Mouse (Mus musculus): ENCODE data around the gene Aldh1a1. TPM values are rescaled to one million over a fixed set of nuclear protein-coding genes. Genes with fewer than 3 reads are reported as not detected.
"Not testable (repeated sequence)": the region's sequence is repeated elsewhere in the genome, so short reads cannot be mapped to it uniquely, and the experiment has no call there.

Gene Aldh1a1
- polyA plus RNA-seq, 1 experiment from 2014 or later = 2.3 TPM

GRCm38 (mm10) chr19:20513688-20514361, 21.3 kb downstream of the Aldh1a1 start:
- no peaks in the 10 kb centered on the region for H3K27me3 ChIP-seq (replicated peaks)
- no peaks in the 10 kb centered on the region for H3K36me3 ChIP-seq
- no peaks in the 10 kb centered on the region for H3K4me1 ChIP-seq (replicated peaks)
- H3K4me3 ChIP-seq = no peak overlapping the region
- 68% methylated on average over 6 of the region's 6 CpGs for WGBS
- no peaks in the 10 kb centered on the region for H3K9me3 ChIP-seq (replicated peaks)
- no peak for ATAC-seq (ENCODE audit: insufficient number of reproducible peaks, low FRiP score)
- no peak overlapping the region for H3K4me2 ChIP-seq
- no peak overlapping the region for H3K27ac ChIP-seq (ENCODE audit: poor library complexity, severe bottlenecking)
- H3K9ac ChIP-seq = no peak overlapping the region

GRCm38 (mm10) chr19:20516481-20516880, 24.0 kb downstream of the Aldh1a1 start:
- Histone ChIP-seq H3K27ac (ENCODE audit: poor library complexity, severe bottlenecking) (no peak overlapping the region), H3K9ac (no peak overlapping the region), H3K4me1 (replicated peaks) (no peaks in the 10 kb centered on the region), H3K4me2 (no peak overlapping the region), H3K36me3 (no peaks in the 10 kb centered on the region), H3K9me3 (replicated peaks) (no peaks in the 10 kb centered on the region), H3K4me3 (no peak overlapping the region), H3K27me3 (replicated peaks) (no peaks in the 10 kb centered on the region)
- WGBS = 87% methylated on average over 3 of the region's 3 CpGs
- no peak for ATAC-seq (ENCODE audit: insufficient number of reproducible peaks, low FRiP score)

- H3K9me3 ChIP-seq (replicated peaks); H3K27me3 ChIP-seq (replicated peaks); H3K9ac ChIP-seq; H3K4me1 ChIP-seq (replicated peaks); H3K4me2 ChIP-seq; H3K36me3 ChIP-seq; H3K27ac ChIP-seq (ENCODE audit: poor library complexity, severe bottlenecking); ATAC-seq (ENCODE audit: insufficient number of reproducible peaks, low FRiP score); H3K4me3 ChIP-seq: not testable (repeated sequence)
- 79% methylated on average over 11 of the region's 11 CpGs for WGBS
Observed at GRCm38 (mm10) chr19:20529156-20529555, 36.6 kb downstream of the Aldh1a1 start.

- ATAC-seq (ENCODE audit: insufficient number of reproducible peaks, low FRiP score) = no peak
- 80% methylated on average over 1 of the region's 1 CpGs for WGBS
- H3K4me1 ChIP-seq (replicated peaks) = peaks cover 4% of the 10 kb centered on the region; the same call in 1 of the 2 replicates
- H3K4me2 ChIP-seq = no peak overlapping the region
- no peak overlapping the region for H3K27ac ChIP-seq (ENCODE audit: poor library complexity, severe bottlenecking)
- H3K9me3 ChIP-seq (replicated peaks) = no peaks in the 10 kb centered on the region
- H3K9ac ChIP-seq = no peak overlapping the region
- no peak overlapping the region for H3K4me3 ChIP-seq
- no peaks in the 10 kb centered on the region for H3K27me3 ChIP-seq (replicated peaks)
- H3K36me3 ChIP-seq = no peaks in the 10 kb centered on the region
Observed at GRCm38 (mm10) chr19:20529921-20530696, 37.6 kb downstream of the Aldh1a1 start.

GRCm38 (mm10) chr19:20536538-20536937, 44.0 kb downstream of the Aldh1a1 start:
- Histone ChIP-seq H3K9me3 (replicated peaks) (no peaks in the 10 kb centered on the region), H3K9ac (no peak overlapping the region), H3K27ac (ENCODE audit: poor library complexity, severe bottlenecking) (no peak overlapping the region), H3K4me1 (replicated peaks) (no peaks in the 10 kb centered on the region), H3K4me3 (no peak overlapping the region), H3K4me2 (no peak overlapping the region), H3K27me3 (replicated peaks) (no peaks in the 10 kb centered on the region), H3K36me3 (no peaks in the 10 kb centered on the region)
- WGBS = 48% methylated on average over 7 of the region's 7 CpGs
- ATAC-seq (ENCODE audit: insufficient number of reproducible peaks, low FRiP score) = no peak

GRCm38 (mm10) chr19:20541044-20541443, 48.5 kb downstream of the Aldh1a1 start:
- Histone ChIP-seq H3K27me3 (replicated peaks) (no peaks in the 10 kb centered on the region), H3K9ac (no peak overlapping the region), H3K4me1 (replicated peaks) (no peaks in the 10 kb centered on the region), H3K36me3 (no peaks in the 10 kb centered on the region), H3K27ac (ENCODE audit: poor library complexity, severe bottlenecking) (no peak overlapping the region), H3K4me3 (no peak overlapping the region), H3K4me2 (no peak overlapping the region), H3K9me3 (replicated peaks) (no peaks in the 10 kb centered on the region)
- ATAC-seq (ENCODE audit: insufficient number of reproducible peaks, low FRiP score) = no peak
- 72% methylated on average over 4 of the region's 4 CpGs for WGBS

GRCm38 (mm10) chr19:20541924-20542323, 49.4 kb downstream of the Aldh1a1 start:
- no peak overlapping the region for H3K4me3 ChIP-seq
- ATAC-seq (ENCODE audit: insufficient number of reproducible peaks, low FRiP score) = no peak
- 73% methylated on average over 1 of the region's 1 CpGs for WGBS
- H3K4me2 ChIP-seq = no peak overlapping the region
- H3K9ac ChIP-seq = no peak overlapping the region
- no peaks in the 10 kb centered on the region for H3K4me1 ChIP-seq (replicated peaks)
- no peaks in the 10 kb centered on the region for H3K9me3 ChIP-seq (replicated peaks)
- no peaks in the 10 kb centered on the region for H3K36me3 ChIP-seq
- no peaks in the 10 kb centered on the region for H3K27me3 ChIP-seq (replicated peaks)
- no peak overlapping the region for H3K27ac ChIP-seq (ENCODE audit: poor library complexity, severe bottlenecking)

- ATAC-seq (ENCODE audit: insufficient number of reproducible peaks, low FRiP score) = no peak
- no peak overlapping the region for H3K27ac ChIP-seq (ENCODE audit: poor library complexity, severe bottlenecking)
- no peaks in the 10 kb centered on the region for H3K9me3 ChIP-seq (replicated peaks)
- H3K36me3 ChIP-seq = no peaks in the 10 kb centered on the region
- H3K9ac ChIP-seq = no peak overlapping the region
- no peaks in the 10 kb centered on the region for H3K27me3 ChIP-seq (replicated peaks)
- WGBS = 48% methylated on average over 1 of the region's 1 CpGs
- H3K4me2 ChIP-seq = no peak overlapping the region
- no peak overlapping the region for H3K4me3 ChIP-seq
- no peaks in the 10 kb centered on the region for H3K4me1 ChIP-seq (replicated peaks)
Observed at GRCm38 (mm10) chr19:20543816-20544215, 51.3 kb downstream of the Aldh1a1 start.

- no peak overlapping the region for H3K4me2 ChIP-seq
- no peak overlapping the region for H3K9ac ChIP-seq
- ATAC-seq (ENCODE audit: insufficient number of reproducible peaks, low FRiP score) = no peak
- H3K27ac ChIP-seq (ENCODE audit: poor library complexity, severe bottlenecking) = no peak overlapping the region
- WGBS = 88% methylated on average over 1 of the region's 1 CpGs
- H3K4me1 ChIP-seq (replicated peaks) = no peaks in the 10 kb centered on the region
- no peak overlapping the region for H3K4me3 ChIP-seq
- no peaks in the 10 kb centered on the region for H3K36me3 ChIP-seq
- no peaks in the 10 kb centered on the region for H3K27me3 ChIP-seq (replicated peaks)
- H3K9me3 ChIP-seq (replicated peaks) = no peaks in the 10 kb centered on the region
Observed at GRCm38 (mm10) chr19:20544941-20545340, 52.4 kb downstream of the Aldh1a1 start.

GRCm38 (mm10) chr19:20547025-20547424, 54.5 kb downstream of the Aldh1a1 start:
- 74% methylated on average over 3 of the region's 3 CpGs for WGBS

GRCm38 (mm10) chr19:20549409-20549808, 56.9 kb downstream of the Aldh1a1 start:
- Histone ChIP-seq H3K9ac (no peak overlapping the region), H3K9me3 (replicated peaks) (no peaks in the 10 kb centered on the region), H3K27ac (ENCODE audit: poor library complexity, severe bottlenecking) (no peak overlapping the region), H3K4me1 (replicated peaks) (no peaks in the 10 kb centered on the region), H3K4me3 (no peak overlapping the region), H3K4me2 (no peak overlapping the region), H3K27me3 (replicated peaks) (no peaks in the 10 kb centered on the region), H3K36me3 (no peaks in the 10 kb centered on the region)
- WGBS = 94% methylated on average over 1 of the region's 1 CpGs
- ATAC-seq (ENCODE audit: insufficient number of reproducible peaks, low FRiP score) = no peak

More at GRCm38 (mm10) chr19:20547025-20547424, 54.5 kb downstream of the Aldh1a1 start:
- Histone ChIP-seq H3K9me3 (replicated peaks) (no peaks in the 10 kb centered on the region), H3K9ac (no peak overlapping the region), H3K4me1 (replicated peaks) (no peaks in the 10 kb centered on the region), H3K4me3 (no peak overlapping the region), H3K27me3 (replicated peaks) (no peaks in the 10 kb centered on the region), H3K27ac (ENCODE audit: poor library complexity, severe bottlenecking) (no peak overlapping the region), H3K36me3 (no peaks in the 10 kb centered on the region), H3K4me2 (no peak overlapping the region)
- ATAC-seq (ENCODE audit: insufficient number of reproducible peaks, low FRiP score) = no peak

Data from heart, embryonic 12.5 days (tissue).